Mouse (Mus musculus) cerebellum, postnatal 36 days (tissue): ENCODE data around the gene Scube3.
A peak's percentile ranks its signal among the peaks of the same experiment; 100 is the strongest.

ENCODE experiments used
- DNase-seq, 2 experiments: peaks; one replicate each; pipeline ENCODE4 v3.0.0; 2021 to 2022; ENCODE audit warnings: mixed read lengths in 2 of 2

The Scube3 gene

GRCm38 (mm10) chr17:28141771-28142699 lies at the start of gene Scube3:
Gene Scube3 (plus strand): TSS chr17:28142141.
- DNase-seq: no peak

DNA sequence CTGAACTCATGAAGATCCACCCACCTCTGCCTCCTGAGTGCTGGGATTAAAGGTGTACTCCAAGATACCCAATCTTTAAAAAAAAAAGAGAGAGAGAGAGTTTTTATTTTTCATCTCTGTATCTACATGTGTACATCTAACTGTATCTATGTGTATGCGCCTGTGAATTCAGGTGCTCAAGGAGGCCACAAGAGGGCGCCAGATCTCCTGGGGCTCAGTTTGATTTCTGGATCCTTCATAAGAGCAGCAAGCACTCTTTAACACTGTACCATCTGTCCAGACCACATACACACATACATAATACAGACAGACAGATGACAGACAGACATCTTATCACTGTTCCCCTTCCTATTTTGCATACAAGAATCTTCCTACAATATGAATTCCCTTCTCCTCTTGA lies 49.6 kb upstream of the Scube3 start:
- no peak for DNase-seq

DNA sequence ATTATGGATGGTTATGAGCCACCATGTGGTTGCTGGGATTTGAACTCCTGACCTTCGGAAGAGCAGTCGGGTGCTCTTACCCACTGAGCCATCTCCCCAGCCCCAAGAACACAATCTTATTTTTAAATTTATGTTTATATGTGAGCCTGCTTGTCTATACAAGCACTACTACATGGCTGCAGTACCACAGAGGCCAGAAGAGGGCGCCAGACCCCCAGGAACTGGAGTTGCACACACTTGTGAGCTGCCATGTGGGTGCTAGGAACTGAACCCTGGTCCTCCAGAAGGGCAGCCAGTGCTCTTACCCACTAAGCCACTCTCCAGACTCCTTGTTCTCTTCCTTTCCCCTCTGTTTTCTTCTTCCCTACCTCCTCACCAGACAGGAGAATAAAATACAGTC lies 48.1 kb upstream of the Scube3 start:
- DNase-seq: no peak

DNA sequence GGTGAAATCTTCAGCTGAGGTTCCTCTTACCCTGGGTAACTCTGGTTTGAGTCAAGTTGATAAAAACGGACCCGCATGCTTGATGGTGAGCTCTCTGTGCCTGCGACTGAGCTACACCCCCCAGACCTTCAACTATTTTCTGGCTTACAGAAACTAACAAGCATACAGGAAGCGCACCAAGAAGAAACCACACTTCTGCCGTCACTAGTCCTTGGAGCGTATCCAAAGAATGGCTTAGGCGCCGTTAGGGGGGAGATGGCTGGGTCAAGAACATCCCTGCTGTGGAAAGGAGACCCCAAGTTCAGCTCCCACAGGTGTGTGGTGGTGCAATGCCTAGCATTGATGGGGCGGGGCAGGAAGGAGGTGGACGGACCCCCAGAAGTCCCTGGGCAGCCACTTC lies 45.5 kb upstream of the Scube3 start:
- no peak for DNase-seq

- no peak for DNase-seq
Measured at GRCm38 (mm10) chr17:28097308-28097707, 44.6 kb upstream of the Scube3 start.

DNA sequence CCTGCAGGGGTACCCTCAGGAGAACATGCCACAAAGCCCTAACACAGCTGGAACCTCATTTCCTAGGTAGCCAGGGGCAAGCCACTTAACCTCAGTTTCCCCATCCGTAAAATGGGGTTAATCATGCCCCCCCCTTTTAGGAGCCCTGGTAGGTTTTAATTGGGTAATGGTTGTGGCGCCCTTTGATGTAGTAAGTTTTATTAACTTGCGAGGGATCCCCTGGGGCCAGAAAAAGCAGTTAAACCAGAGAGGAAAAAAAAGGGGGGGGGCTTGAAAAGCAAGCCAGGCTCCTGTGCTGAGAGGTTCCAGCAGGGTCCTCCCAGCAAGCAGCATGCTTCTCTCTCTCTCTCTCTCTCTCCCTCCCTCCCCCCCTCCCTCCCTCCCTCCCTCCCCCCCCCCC lies 42.9 kb upstream of the Scube3 start:
- no peak for DNase-seq

- DNase-seq: no peak
Measured at GRCm38 (mm10) chr17:28100669-28101068, 41.3 kb upstream of the Scube3 start.

DNA sequence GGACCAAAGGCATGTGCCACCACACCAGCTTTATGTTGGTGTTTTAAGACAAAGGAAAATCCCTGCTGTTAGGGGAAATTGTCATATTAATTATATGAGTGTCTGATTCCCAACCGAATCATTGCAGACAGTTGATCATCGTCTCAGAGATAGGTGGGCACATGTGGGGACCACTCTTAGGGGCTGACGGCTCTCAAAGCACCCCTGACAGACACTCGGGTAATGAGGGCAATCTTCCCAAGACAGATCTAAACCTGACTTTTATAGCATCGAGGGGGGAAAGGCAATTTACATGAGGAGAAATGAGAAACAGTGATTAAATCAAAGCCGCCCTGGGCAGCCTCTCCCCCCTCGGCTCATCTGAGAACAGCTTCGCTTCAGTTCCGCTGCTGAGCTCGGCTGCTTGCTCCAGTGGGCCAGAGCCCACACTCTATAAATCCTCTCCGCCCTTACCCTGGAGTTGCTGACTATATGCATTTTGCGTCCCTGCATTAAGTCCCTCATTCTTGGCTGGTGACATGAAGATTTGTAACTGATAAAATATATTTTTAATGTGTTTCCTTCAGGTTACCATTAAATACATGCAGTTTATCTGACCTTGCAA lies 40.6 kb upstream of the Scube3 start:
- DNase-seq: no peak

DNA sequence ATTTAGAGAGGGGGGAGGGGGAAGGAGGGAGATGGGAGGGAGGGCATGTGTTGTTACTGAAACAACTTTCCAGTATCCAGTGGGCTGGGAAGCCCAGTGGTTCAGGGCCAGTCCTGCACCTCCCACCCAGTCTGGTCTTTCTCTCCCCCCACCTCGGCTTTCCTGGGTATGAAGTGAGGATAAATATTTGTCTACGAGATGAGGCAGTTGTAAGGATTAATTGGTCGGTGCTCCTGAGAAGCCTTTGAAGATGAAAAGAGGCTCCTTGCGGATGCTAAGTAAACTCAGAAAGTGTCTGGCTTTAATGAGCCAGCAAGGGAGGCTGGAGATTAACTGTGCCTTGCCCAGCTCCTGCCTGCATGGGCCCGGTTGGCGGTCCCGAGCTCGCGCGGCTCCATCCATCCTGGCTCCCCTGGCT lies 40.0 kb upstream of the Scube3 start:
- DNase-seq: no peak

- no peak for DNase-seq
Measured at GRCm38 (mm10) chr17:28104416-28104815, 37.5 kb upstream of the Scube3 start.

- no peak for DNase-seq
Measured at GRCm38 (mm10) chr17:28106352-28106751, 35.6 kb upstream of the Scube3 start.

- DNase-seq: no peak
Measured at GRCm38 (mm10) chr17:28107275-28107674, 34.7 kb upstream of the Scube3 start.

GRCm38 (mm10) chr17:28112266-28112665 lies 29.7 kb upstream of the Scube3 start:
- no peak for DNase-seq

DNA sequence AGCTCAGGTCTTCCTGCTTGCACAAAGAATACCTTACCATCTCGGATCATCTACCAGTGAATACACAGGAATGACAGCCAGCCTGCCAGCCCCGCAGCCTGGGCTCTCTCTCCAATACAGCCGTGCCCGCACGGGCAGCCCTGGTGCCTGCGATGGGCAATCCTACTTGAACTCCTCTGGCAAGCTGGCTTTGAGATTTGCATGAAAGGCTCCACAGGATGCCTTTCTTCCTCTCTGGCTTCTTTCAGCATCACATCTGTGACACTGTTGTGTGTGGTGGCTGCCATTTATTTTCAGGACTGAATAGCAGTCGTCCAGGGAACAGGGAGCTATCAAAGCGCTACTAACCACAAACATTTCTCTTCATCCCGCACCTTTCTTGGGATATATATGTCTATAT lies 25.6 kb upstream of the Scube3 start:
- no peak for DNase-seq

GRCm38 (mm10) chr17:28117451-28118209 lies 24.3 kb upstream of the Scube3 start:
- DNase-seq: peak; percentile 51 to 52

DNA sequence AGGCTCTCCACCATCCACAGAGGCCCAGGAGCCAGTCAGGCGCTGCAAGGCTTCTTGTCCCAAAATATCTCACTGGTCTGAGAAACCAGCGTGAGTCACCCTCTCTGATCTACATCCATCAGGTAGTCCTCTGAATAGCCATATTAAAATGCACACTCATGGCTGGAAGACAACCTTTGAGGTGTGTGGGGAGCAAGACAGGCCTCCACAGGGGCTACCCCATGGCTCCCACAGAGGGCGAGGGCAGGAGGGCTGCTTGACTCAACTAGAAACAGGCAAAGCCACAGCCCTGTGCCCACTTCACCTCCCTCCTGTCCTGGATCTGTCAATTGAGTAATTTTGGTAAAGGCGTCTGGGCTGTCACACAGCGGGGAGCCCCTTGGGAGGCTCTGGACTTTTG lies 21.5 kb upstream of the Scube3 start:
- DNase-seq: no peak

- DNase-seq: no peak
Measured at GRCm38 (mm10) chr17:28122949-28123348, 19.0 kb upstream of the Scube3 start.

GRCm38 (mm10) chr17:28123627-28124026 lies 18.3 kb upstream of the Scube3 start:
- DNase-seq: no peak

DNA sequence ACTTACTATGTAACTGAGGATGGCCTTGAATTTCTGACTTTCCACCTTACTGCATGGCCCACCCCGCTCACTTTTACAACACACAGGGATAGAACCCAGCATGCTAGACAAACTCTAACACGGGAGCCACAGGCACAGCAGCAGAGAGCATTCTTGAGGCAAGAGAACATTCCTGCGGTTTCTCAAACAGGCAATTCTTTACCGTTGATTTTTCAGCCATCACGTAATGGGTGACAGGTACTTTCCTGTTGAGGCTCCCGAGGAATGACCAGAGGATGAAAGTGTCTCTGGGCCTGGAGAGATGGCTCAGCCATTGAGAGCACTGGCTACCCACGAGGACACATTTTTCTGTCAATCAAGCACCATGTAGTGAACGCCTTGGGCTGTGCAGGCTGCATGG lies 17.6 kb upstream of the Scube3 start:
- DNase-seq: no peak

DNA sequence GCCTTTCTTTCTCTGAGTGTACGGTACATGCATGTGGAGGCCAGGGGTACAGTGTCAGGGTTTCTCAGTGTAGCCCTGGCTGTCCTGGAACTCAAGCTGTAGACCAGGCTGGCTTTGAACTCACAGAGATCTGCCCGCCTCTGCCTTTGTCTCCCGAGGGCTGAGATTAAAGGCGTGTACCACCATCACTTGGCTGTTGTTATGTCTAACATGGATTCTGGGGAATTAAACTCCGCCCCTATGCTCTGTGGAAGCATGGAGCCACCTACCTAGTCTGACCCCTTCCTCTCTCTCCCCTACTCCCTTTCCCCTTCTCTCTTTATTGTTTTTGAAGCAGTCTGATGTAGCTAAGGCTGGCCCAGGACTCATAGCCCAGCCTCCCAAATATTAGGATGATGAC lies 12.1 kb upstream of the Scube3 start:
- DNase-seq: no peak

DNA sequence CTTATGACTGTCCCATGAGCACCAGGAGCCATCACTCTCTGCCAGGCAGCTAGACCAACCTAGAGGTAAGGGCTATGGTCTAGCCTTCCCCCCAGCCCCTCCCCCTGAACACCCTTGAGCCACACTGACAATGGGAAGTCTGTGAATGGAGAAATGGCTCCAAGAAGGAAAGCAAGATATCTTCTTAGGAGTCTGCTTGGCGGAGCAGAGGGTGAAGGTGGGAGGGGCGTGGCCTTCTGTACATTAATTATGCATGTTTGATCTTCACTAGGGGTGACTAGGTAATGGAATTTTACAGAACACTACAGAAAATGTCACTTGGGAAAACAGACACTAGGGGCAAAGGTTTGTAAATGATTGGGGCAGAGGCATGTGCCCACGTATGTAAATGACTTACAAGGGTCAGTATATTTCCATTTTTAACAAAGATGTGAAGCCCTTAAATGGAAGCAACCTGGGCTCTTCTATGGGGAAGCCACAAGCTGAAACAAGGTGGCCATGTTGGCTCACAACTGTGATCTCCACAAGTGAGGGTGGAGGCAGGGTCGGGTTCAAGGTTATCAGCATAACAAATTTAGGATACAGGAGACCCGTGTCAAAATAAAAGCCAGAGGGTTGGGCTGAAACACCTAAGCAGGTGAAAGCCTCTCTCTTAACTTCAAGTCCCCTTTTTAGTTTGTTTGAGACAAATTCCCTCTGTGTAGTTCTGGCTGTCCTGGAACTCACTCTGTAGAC lies 11.4 kb upstream of the Scube3 start:
- no peak for DNase-seq

DNA sequence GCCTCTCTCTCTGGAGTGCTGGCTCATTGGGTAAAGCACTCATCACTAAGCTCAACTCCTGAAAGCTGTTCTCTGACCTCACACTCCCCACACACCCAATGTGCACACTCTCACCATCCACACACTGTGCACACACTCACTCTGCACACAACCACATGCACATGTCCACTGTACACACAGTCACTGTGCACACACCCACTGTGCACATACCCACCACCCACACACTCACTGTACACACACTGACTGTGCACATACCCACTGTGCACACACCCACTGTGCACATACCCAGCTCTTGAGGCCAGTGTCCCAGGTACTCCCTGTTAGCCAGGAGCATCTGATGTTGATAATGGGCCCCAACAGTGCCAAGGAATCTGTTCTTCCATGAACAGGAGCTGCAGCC lies 10.8 kb upstream of the Scube3 start:
- DNase-seq: no peak

DNA sequence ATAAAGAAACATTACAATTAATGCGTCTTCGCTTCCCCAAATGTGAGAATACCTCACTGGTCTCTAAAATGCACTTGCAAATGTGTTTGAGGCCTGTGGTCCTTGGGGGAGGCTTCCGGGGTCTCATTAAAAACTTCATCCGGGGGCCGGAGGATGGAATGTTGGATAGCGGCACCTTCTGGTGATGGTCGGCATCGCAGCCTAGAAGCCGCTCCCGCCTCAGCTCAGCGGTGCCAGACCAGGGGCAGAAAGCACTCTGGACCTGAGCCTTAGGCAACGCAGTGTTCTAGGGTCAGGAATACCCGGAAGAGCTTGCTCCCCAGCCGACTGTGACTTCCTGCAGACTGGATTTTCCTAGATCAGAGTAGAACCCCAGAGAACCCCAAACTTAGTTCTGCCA lies 8.7 kb upstream of the Scube3 start:
- DNase-seq: peak; percentile 57 to 58
